Mouse (Mus musculus) erythroblast, embryonic 14.5 days (primary cell): Measurements from ENCODE around the gene Tcf7l1. TPM values are rescaled to one million over a fixed set of nuclear protein-coding genes. Genes with fewer than 3 reads are reported as not detected.

Experiments used
- H3K27me3 ChIP-seq: 2 replicates; pipeline ENCODE4 v1.6.1; 2012; ENCODE audit warnings: inconsistent platforms; ENCODE audit not compliant: control insufficient read depth
- H3K36me3 ChIP-seq: 2 replicates; pipeline ENCODE4 v1.6.1; 2012; ENCODE audit warnings: mild to moderate bottlenecking, inconsistent platforms; ENCODE audit not compliant: control insufficient read depth
- H3K4me1 ChIP-seq: 2 replicates; pipeline ENCODE4 v1.6.1; 2012; ENCODE audit warnings: inconsistent platforms; ENCODE audit not compliant: control insufficient read depth
- H3K4me3 ChIP-seq: replicated peaks from 2 replicates; pipeline ENCODE3; 2012; ENCODE audit warnings: moderate library complexity, mild to moderate bottlenecking, inconsistent platforms
- H3K9me3 ChIP-seq: 2 replicates; pipeline ENCODE4 v1.6.1; 2012; ENCODE audit warnings: low read length, inconsistent platforms, mixed read lengths; ENCODE audit not compliant: control insufficient read depth
- GATA1 ChIP-seq: IDR thresholded peaks from 2 replicates; pipeline ENCODE4 v1.6.1; 2012; ENCODE audit warnings: low read length, inconsistent platforms, mixed read lengths
- TAL1 ChIP-seq: IDR thresholded peaks from 3 replicates; pipeline ENCODE4 v1.6.1; 2012; ENCODE audit warnings: low read length, inconsistent platforms, mixed read lengths
- polyA plus RNA-seq: library from polyadenylated mRNA; stranded (reverse); fragments of >175 nt; gene quantifications from 2 replicates; pipeline ENCODE4 v1.2.3, GENCODE M21; 2012

Tcf7l1 gene
- polyA plus RNA-seq, 1 experiment = 0.10 TPM

DNA sequence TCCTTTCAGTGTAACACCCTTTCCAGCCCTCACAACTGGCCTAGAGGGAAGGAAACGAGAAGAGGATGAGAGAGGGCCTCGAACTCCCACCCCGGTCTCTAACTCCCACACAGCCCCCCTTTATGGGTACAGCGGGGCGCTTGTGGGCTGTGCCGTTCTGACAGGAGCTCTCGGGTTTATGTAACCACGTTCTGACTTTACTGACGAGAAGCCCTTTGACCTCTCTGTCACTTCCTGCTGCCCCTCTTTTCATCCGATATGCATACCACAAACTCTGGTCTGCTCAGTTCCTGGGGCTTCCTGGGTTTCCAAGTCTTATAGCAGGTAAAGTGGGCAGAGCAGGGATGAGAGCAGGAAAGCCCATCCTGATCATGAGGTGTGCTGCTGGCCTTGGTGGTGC lies 154.7 kb downstream of the Tcf7l1 start:
- TF ChIP-seq GATA1 = no peak
- no peak for TF ChIP-seq TAL1
- peaks cover 3% of the 10 kb centered on the region; the same call in 1 of the 2 replicates for H3K4me1 ChIP-seq

DNA sequence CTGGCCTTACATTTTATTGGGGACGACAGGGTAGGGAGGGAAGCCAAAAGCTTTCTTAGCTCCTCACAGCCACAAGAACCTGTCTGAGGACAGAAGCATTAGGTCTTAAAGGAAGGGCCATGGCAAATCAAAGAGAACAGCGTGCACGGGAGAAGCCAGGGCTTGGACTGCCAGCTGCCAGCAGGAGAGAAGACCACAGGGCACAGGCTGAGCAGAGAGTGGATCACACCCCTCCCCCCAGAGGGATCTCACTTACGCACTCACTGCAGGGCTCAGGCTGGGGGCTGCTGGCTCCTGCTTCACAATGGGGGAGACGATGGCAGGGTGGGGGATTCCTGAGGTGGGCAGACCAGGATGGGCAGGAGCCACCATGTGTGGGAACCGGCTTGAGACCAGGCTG lies 157.4 kb downstream of the Tcf7l1 start:
- H3K4me1 ChIP-seq = peaks cover 5% of the 10 kb centered on the region; the same call in 1 of the 2 replicates
- H3K36me3 ChIP-seq = peaks cover 1% of the 10 kb centered on the region; the same call in 1 of the 2 replicates
- TF ChIP-seq TAL1 (no peak), GATA1 (no peak)
- no peak overlapping the region for H3K4me3 ChIP-seq
- H3K9me3 ChIP-seq = no peaks in the 10 kb centered on the region
- H3K27me3 ChIP-seq = no peaks in the 10 kb centered on the region

More for the DNA sequence above, 154.7 kb downstream of the Tcf7l1 start:
- H3K9me3 ChIP-seq = no peaks in the 10 kb centered on the region
- H3K27me3 ChIP-seq = no peaks in the 10 kb centered on the region
- no peak overlapping the region for H3K4me3 ChIP-seq
- no peaks in the 10 kb centered on the region; the same call in 1 of the 2 replicates for H3K36me3 ChIP-seq

GRCm38 (mm10) chr6:72630961-72631360 lies 158.1 kb downstream of the Tcf7l1 start:
- no peaks in the 10 kb centered on the region for H3K9me3 ChIP-seq
- H3K36me3 ChIP-seq = peaks cover 4% of the 10 kb centered on the region; the same call in 1 of the 2 replicates
- no peak overlapping the region for H3K4me3 ChIP-seq
- peaks cover 4% of the 10 kb centered on the region; the same call in 1 of the 2 replicates for H3K4me1 ChIP-seq
- TF ChIP-seq GATA1 = no peak
- TF ChIP-seq TAL1 = no peak
- H3K27me3 ChIP-seq = no peaks in the 10 kb centered on the region

- H3K9me3 ChIP-seq = no peaks in the 10 kb centered on the region
- peaks cover 4% of the 10 kb centered on the region; the same call in 1 of the 2 replicates for H3K36me3 ChIP-seq
- H3K4me3 ChIP-seq = no peak overlapping the region
- peaks cover 4% of the 10 kb centered on the region; the same call in 1 of the 2 replicates for H3K4me1 ChIP-seq
- no peaks in the 10 kb centered on the region for H3K27me3 ChIP-seq
- no peak for TF ChIP-seq GATA1
- no peak for TF ChIP-seq TAL1
These were observed 158.7 kb downstream of the Tcf7l1 start for GRCm38 (mm10) chr6:72630370-72630769.

DNA sequence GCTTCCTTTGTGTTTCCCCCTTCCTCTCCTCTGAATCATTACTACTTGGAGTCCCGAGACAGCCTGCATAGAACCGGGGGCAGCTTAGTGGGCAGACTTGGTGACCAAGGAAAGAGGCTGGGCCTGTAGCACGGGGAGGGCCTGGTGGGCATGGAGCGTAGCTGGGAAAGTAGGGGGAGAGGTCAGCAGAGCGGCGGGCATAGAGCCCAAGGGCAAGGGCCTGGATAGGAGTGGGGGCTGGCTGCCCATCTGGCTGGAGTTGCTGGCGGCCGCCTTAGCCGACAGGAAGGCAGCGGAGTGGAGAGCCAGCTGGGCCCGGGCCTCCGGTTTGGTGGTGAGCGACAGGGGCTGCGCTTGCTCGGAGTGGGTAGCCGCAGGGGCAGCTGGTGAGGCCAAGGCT lies 161.8 kb downstream of the Tcf7l1 start:
- Histone ChIP-seq H3K4me3 (no peak overlapping the region), H3K27me3 (no peaks in the 10 kb centered on the region), H3K4me1 (peaks cover 2% of the 10 kb centered on the region), H3K36me3 (peaks cover 4% of the 10 kb centered on the region; the same call in 1 of the 2 replicates), H3K9me3 (no peaks in the 10 kb centered on the region)
- TF ChIP-seq GATA1 (no peak), TAL1 (no peak)

DNA sequence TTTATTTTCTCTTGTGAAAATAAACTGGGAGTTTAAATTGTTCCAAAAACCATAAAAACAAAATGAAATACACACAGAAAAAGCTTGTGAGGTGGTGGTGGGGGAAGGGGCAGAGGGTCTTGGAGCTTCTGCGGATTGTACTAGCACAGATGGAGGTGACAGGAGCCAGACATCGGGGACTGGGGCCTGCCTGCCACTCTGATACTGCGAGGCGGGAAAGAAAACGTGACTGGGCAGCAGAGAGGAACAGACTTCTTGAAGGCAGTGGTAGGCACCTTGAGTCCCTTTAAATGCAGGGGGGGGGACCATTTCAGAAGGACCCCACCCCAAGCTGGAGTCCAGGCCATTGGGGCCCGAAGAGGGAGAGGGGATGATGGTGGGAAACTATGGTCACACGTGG lies 162.7 kb downstream of the Tcf7l1 start:
- H3K4me3 ChIP-seq = no peak overlapping the region
- peaks cover 4% of the 10 kb centered on the region; the same call in 1 of the 2 replicates for H3K36me3 ChIP-seq
- no peaks in the 10 kb centered on the region for H3K9me3 ChIP-seq
- no peak for TF ChIP-seq GATA1
- TF ChIP-seq TAL1 = no peak
- no peaks in the 10 kb centered on the region for H3K27me3 ChIP-seq
- peaks cover 2% of the 10 kb centered on the region for H3K4me1 ChIP-seq

GRCm38 (mm10) chr6:72623661-72624402 lies 165.2 kb downstream of the Tcf7l1 start:
- TF ChIP-seq GATA1 (no peak), TAL1 (no peak)
- H3K27me3 ChIP-seq = 0 out of 2 replicates have a peak, but pooled peaks cover 2% of the 10 kb centered on the region
- H3K36me3 ChIP-seq = peaks cover 4% of the 10 kb centered on the region; the same call in 1 of the 2 replicates
- H3K9me3 ChIP-seq = no peaks in the 10 kb centered on the region
- no peak overlapping the region for H3K4me3 ChIP-seq
- peaks cover 6% of the 10 kb centered on the region for H3K4me1 ChIP-seq

- Histone ChIP-seq H3K4me3 (no peak overlapping the region), H3K27me3 (0 out of 2 replicates have a peak, but pooled peaks cover 2% of the 10 kb centered on the region), H3K9me3 (no peaks in the 10 kb centered on the region), H3K36me3 (peaks cover 4% of the 10 kb centered on the region; the same call in 1 of the 2 replicates), H3K4me1 (peaks cover 4% of the 10 kb centered on the region)
- no peak for TF ChIP-seq TAL1
- no peak for TF ChIP-seq GATA1
These were observed 166.1 kb downstream of the Tcf7l1 start for GRCm38 (mm10) chr6:72622917-72623316.

- H3K4me1 ChIP-seq = peaks cover 12% of the 10 kb centered on the region
- no peaks in the 10 kb centered on the region for H3K9me3 ChIP-seq
- H3K4me3 ChIP-seq = no peak overlapping the region
- 0 out of 2 replicates have a peak, but pooled peaks cover 2% of the 10 kb centered on the region for H3K27me3 ChIP-seq
- H3K36me3 ChIP-seq = no peaks in the 10 kb centered on the region
- TF ChIP-seq GATA1 (no peak), TAL1 (no peak)
These were observed 168.1 kb downstream of the Tcf7l1 start for GRCm38 (mm10) chr6:72620920-72621319.
